Mouse (Mus musculus) cortical plate, adult 2 months (tissue): ENCODE measurements around the gene Gm28374.
"Not testable (repeated sequence)": the region's sequence is repeated elsewhere in the genome, so short reads cannot be mapped to it uniquely, and the experiment has no call there.

Source experiments
- CTCF ChIP-seq: fragments of 200-500 bp; IDR thresholded peaks from 2 replicates; pipeline ENCODE4 v1.5.1; 2011; ENCODE audit warnings: mild to moderate bottlenecking, control low read depth, low read length; ENCODE audit not compliant: insufficient read depth; ENCODE audit errors: extremely low read depth
- POLR2A ChIP-seq: fragments of 200-500 bp; IDR thresholded peaks from 2 replicates; pipeline ENCODE4 v1.6.1; 2011; ENCODE audit warnings: mild to moderate bottlenecking, low read length, control low read depth; ENCODE audit not compliant: insufficient read depth; ENCODE audit errors: extremely low read depth

DNA sequence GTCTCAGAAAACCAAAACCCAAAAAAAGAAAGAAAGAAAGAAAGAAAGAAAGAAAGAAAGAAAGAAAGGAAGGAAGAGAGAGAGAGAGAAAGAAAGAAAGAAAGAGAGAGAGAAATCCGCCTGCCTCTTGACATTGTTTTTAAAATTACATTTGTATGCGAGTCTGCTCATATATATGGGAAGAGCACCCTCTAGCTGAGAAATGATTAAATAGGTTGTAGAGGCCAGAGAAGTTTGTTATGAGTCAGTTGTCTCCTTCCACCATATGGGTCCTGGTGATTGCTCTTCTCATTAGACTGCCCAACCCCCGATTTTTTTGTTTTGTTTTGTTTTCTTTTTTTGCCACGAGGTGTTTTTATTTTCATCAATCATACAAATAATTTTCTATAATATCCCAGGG lies 38.0 kb downstream of the Gm28374 start:
- not testable (repeated sequence) for TF ChIP-seq POLR2A, CTCF
